Mouse (Mus musculus) heart, adult 11 months (tissue): ENCODE measurements around the gene Tgfb1i1.

Source experiments
- DNase-seq: peaks from one replicate; pipeline ENCODE4 v3.0.0; 2022

The Tgfb1i1 gene

GRCm38 (mm10) chr7:128296514-128296913 lies 49.9 kb downstream of the Tgfb1i1 start:
- no peak for DNase-seq

DNA sequence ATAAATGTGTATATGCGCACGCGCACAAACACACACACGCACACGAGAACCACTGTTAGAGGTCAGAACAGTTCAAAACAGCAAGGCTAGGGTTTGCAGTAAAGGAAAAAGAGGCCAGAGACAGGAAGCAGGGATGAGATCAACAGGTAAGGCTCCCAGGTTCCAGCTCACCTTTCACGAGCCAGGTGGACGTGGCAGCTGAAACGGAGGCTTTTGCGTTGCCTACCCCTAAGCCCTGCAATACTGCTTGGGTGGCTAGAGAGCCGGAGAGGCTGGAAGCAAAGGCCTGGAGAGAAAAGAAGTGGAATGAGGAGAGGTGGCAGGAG lies 50.6 kb downstream of the Tgfb1i1 start:
- DNase-seq: no peak

GRCm38 (mm10) chr7:128297617-128298480 lies 51.2 kb downstream of the Tgfb1i1 start, which contains the start of gene BC017158:
Gene BC017158 (minus strand): TSS chr7:128298170.
- DNase-seq: peak; percentile 97

DNA sequence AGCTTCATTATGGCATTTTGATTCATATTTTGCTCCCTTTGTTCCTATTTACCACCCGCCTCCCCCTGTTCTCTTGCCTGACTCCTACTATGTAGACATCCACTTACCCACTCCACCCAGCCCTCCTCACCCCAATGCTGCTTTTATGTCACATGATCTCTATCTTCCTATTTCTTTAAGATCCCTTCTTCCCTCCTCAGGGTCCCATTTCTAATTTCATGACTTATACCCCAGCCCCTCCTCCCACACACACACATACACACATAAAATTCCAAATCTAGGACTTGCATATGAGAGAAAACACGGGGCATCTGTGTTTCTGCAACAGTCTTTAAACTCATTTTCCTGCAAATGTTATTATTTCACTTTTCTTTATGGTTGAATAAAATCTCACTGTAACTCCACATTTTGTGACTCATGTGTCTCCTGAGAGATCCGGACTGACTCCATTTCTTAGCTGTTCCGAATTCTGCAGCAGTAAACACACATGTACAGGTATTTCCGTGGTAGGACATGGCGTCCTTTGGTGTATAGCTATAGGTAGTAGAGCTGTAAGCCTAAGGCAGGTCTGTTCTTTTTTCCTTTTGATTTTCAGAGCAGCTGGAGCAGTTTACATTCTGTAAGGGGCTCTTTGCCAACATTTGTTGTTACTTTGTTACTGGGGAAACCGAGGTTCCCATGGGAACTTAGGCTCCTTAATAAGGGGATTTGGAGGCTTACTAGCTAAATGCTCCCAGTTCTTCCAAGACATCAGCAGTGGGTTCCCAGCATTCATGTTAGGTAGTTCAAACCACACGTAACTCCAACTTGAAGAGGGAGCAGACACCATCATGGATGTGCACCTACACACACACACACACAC lies 52.1 kb downstream of the Tgfb1i1 start:
- DNase-seq: no peak

- DNase-seq: no peak
Observed at GRCm38 (mm10) chr7:128300952-128301351, 54.3 kb downstream of the Tgfb1i1 start.

GRCm38 (mm10) chr7:128302151-128302550 lies 55.5 kb downstream of the Tgfb1i1 start:
- DNase-seq: no peak

GRCm38 (mm10) chr7:128304198-128304597 lies 57.6 kb downstream of the Tgfb1i1 start:
- DNase-seq: no peak

DNA sequence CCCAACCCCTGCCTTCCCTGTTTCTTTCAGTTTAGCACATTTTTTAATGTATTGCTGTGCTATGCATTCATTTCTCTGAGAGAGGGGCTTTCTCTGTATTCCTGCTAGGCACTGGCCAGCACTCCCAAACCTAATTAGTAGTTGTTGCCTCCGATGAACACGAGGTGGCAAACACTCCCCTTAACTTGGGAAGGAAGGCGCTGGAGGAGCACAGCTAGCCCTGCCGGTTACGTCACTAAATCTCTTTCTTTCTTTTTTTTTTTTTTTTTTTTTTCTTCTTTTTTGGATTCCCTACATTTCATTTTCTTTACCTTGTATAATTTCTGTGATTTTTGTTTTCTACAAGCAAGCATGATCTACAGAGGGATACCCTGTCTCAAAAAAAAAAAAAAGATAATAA lies 58.3 kb downstream of the Tgfb1i1 start:
- no peak for DNase-seq
